Mouse (Mus musculus): ENCODE measurements around the gene Prmt8.

DNA sequence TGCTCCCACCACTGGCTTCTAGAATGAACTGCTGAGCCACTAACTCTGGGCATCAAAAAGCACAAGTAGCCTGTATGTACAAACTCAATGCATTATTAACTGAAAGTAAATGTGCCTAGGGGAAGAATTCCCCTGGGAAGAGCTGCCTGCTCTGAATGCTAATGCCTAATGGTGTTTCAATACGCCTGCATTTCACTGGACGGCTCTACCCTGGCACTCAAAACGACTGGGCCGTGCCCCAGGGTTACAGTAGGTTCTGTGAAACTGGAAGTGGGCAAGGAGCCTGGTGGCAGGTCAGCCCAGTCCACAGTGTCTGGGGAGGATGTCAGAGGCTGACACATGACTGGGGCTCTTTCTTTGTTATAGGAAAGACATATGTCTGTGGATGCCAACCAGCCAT lies 84.3 kb downstream of the Prmt8 start:
- TF ChIP-seq POLR2A (IDR thresholded peaks at IDR 0.05; ENCODE audit: low read depth, low read length) (no peak), CTCF (IDR thresholded peaks at IDR 0.05; ENCODE audit: extremely low read depth, insufficient read depth, insufficient read length, insufficient replicate concordance) (no peak)
